Mouse (Mus musculus) activated CD4-positive, CD25-positive, alpha-beta regulatory T cell, adult 4 months (primary cell): ENCODE results near the gene Mprip. TPM values are rescaled to one million over a fixed set of nuclear protein-coding genes. Genes with fewer than 3 reads are reported as not detected.
"Not testable (repeated sequence)": the region's sequence is repeated elsewhere in the genome, so short reads cannot be mapped to it uniquely, and the experiment has no call there.

Source experiments
- ATAC-seq: one replicate; pipeline ENCODE4 v1.8.0; 2017
- polyA plus RNA-seq, 2 experiments: library from polyadenylated mRNA; unstranded; fragments of 100-300 nt; shearing (Covaris generic); gene quantifications; one replicate each; pipeline ENCODE4 v1.2.1; 2017

Gene Mprip
- polyA plus RNA-seq, 2 experiments from 2014 or later, result 18.3 to 22.0 TPM

DNA sequence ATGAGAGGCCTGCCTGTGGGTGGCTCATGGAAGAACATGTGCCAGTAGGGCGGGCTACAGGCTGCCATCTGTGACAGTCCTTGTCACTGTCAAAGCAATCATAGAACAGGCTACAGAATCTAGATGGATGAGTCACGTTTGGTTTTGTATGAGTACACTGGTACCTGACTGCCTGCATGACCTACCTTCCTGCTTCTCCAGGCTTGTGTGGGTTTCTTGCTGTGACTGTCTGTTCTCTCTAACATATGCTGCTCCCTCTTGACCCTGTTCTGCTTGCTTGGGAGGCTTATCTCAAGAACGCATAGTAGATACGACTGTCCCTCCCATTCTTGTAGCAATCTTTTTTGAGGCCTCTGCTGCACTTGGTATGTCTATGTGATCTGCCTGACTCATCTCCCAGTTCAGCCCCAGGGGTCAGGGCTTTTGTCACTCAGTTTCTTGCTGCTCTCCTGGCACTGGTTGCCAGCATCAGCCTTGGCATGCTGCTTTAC, 56.7 kb downstream of the Mprip start:
- no peak for ATAC-seq

DNA sequence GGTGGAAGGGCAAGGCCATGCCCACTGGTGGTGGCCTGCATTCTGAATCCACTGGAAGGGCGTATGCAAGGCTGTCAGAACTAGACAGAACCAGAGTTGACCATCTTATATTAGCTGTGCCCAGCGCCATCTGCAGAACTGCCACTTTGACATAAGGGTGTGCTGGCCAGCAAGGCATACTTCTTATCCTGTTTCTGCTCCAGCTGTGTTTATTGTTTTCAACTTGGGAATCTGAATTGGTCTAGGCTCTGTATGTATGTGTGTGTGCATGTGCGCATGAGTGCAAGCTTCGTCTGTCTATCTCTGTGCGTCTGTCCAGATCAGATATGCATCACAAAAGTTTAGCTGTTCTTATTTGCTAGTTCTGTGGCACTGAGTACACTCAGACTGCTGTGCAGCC, 58.1 kb downstream of the Mprip start:
- ATAC-seq, result no peak

DNA sequence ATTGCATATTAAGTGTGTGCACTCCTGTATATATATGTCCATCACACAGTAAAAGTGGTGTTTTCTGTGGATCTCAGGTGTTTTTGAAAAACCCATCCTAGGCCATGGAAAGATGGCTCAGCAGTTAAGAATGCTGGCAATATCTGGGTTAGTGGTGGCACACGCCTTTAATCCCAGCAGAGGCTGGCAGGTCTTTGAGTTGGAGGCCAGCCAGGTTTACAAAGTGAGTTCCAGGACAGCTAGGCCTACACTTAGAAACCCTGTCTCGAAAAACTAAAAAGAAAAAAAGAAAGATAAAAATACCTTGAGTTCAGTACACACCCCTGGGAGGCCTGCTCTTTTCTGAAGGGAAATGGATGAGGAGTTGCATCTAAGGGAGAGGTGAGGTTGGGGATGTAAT, 60.3 kb downstream of the Mprip start:
- no peak for ATAC-seq

DNA sequence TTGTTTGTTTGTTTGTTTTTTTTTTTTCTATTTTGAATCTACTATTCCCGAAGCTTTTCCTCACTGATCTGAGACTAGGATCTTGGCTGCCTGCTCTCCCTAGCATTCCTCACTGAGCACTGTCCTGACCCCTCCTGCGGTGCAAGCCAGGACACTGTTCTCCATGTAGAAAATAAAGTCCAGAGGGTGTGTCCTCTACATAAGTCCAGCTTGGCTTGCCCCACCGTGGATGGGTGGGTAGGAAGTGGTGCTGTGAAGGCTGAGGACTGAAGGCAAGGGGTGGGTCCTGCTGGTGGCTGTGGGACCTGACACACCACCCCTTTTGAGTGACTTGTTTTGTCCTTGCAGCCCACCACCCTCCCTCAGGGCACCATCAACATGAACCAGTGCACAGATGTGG, 66.1 kb downstream of the Mprip start:
- ATAC-seq, result no peak

DNA sequence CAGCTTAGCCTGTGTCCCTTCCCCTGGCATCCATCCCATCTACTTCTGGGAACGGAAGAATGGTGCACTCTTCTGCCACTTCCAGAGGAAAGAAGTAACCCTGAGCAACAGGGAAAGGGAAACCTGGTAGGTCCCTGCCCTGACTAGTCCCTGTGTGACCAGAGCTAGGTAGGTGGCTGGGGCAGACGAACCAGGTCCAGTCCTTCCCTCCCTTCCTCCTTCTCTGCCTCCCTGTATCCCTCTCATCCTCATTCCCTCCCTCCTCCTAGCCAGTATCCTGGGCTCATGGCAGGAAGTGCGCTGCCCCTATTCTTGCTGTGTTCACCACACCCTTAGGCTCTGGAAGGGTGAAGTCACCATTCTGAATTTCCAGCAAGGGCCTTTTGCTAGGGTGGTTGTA, 70.7 kb downstream of the Mprip start:
- ATAC-seq, result no peak

DNA sequence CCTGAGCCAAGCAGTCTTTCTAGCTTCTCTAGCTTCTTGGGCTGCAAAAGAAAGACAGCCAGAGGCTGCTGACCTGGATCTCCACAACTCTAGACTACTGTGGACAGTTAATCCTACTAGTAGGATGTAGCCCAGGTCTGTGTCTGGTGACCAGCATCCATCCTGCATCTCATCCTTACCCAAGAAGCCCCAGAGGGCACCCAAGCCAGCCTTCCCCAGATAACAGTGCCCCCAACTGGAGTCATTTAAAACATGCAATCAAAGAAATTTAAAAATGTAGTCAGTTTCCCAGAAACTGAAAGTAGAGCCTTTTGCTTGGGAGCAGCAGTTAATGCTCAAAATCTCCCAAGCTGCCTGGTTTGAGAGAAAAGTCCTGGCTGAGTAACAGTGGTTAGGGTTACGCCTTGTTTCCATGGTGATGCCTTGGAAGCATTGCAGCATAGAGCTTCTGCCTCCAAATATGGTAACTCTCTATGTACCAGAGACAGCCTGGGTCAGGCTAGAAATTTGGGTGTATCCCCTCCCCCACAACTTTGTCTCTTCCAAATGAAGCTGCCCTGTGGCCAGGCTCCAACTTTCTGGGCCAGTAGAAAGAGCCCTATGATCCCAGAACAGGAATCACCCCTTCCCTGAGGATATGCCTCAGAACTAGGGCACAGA, 71.4 kb downstream of the Mprip start:
- no peak for ATAC-seq

DNA sequence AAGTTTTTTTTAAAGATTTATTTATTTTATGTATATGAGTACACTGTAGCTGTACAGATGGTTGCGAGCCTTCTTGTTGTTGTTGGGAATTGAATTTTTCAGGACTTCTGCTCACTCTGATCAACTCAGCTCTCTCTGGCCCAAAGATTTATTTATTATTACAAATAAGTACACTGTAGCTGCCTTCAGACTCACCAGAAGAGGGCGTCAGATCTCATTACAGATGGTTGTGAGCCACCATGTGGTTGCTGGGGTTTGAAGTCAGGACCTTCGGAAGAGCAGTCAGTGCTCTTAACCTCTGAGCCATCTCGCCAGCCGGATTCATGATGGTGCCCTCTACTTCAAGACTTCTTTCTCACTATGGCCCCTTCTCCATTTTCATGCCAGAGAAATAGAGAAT, 72.5 kb downstream of the Mprip start:
- not testable (repeated sequence) for ATAC-seq

DNA sequence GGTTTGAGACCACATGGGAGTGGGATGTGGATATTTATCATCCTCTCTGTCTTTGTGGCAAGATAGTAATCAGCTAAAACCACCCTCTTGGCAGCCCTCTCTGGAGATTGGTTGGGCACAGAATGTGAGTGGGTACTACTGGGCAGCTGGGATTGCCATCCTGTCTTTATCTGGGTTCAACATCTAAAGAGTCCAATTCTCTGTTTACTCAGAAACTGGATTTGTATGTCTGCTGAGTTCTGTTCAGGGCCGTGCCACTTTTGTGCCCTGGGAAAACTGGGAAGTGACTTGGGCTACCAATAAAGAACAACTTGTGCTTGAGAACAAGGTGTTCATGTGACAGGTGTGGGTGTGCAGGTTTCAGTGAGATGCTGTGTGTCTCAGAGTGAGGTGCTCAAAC, 73.2 kb downstream of the Mprip start:
- ATAC-seq, result no peak

DNA sequence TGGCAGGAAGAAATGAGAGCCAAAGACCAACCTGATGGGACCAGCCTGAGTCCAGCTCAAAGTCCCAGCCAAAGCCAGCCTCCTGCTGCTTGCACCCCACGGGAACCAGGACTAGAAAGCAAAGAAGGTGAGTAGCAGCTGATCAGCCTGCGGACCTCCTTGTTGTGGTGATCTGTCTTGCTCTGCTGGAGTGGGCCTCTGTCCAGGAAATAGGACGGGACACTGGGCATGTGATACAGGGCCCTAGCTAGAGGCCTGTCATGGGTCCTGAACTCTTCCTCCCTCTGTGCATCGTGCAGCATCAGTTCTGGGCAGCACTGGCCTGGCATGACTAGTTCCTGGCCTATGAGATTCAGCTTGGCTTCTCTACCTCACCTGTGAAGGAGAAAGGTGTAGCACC, 74.8 kb downstream of the Mprip start:
- ATAC-seq, result not testable (repeated sequence)

DNA sequence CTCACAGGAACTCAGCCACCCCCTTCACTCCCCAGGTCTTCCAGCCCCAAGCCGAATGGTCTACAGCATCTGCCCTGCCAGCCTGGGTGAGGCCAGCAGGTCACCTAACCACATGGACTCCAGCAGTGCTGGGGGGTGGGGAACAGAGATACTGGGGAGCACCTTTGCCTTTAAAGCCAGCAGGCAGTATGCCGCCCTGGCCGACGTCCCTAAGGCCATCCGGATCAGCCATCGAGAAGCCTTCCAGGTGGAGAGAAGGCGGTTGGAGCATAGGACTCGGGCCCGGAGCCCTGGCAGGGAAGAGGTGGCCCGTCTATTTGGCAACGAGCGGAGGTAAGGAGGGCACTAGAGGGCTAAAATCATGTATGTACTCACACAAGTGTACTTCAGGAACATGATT, 76.1 kb downstream of the Mprip start:
- no peak for ATAC-seq

DNA sequence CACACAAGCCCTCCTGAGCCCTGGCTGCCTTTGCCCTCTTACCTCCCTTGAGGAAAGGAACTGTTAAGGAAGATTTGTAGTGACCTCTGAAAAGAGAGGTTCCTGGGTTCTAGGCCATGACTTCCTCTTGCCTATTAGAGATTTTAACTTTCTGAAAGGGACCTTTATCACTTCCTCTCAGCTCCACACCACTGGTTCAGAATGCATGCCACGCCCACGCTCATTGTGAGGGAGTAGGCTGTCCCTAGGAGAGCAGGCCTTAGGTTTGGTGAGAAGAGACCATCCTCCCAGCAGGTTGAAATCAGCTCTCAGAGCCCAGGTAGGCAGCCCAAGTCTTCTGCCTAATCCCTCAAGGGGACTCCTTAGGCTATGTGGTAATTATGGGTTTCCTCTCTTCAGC, 78.9 kb downstream of the Mprip start:
- no peak for ATAC-seq

DNA sequence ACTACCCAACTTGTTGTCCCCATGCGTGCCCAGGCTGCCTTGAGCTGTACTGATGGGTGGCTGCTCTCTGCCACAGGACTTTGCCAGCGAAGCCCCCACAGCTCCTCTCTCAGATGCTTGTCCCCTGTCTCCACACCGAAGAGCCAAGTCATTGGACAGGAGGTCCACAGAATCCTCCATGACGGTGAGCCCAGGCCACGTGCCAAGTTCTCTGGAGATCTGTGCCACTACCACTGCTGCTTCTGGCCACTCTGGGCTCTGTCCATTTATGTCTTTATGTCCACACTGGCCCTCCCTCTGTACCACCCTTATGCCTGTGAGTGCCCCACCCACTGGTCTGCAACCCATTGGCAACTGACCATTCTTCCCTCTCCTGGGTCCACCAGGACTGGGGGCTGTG, 80.8 kb downstream of the Mprip start:
- ATAC-seq, result no peak

DNA sequence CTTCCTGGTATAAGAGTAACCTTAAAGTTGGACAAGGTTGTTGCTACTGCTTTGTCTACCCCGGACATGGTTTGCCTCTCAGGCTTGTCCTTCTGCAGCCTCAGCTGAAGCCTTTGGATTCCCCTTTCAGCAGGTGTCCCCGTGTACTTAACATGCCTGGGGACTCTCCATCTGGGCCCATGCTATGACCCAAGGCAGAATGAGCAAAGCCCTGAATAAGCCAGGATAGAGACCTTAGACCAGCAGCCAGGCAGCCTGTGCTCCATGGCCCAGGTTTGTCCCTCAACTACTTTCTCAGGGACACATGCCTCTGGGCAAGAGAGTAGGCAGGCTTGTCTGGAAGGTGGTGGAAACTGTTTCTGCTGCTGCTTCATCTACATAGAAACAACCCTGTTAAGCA, 82.2 kb downstream of the Mprip start:
- no peak for ATAC-seq

DNA sequence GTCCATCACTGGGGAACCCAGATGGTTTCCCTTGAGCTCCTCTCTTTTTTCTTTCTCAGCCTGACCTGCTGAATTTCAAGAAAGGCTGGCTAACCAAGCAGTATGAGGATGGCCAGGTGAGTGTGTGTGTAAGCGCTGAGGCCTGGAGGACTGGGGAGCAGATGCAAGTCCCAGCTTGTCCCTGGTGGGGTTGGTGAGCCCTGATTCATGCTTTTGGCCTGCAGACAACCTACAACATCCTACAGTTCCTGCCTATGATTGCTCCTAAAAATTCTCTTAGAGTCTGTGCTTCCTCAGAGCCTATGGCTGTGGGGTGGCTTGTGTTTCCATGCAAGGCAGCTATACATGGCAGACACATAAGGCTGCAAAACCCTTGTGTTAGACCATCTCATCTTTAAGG, 82.6 kb downstream of the Mprip start:
- no peak for ATAC-seq

DNA sequence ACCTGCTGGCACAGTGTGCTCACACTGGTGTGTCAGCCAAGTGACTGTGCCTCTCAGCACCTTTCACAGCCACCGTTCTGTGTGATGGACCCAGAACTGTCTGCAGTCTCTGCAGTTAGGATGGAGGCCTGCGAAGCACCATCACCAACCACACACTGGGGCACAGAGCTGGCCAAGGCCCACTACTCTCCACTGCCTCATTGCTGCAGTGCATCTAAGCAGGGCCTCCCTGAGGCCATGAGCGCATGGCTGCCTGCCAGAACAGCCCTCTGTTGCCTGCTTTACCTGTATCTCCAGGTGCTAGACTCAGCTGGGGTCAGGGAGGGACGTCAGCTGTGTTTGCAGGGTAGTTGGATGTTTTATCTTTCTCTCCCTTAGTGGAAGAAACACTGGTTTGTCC, 83.3 kb downstream of the Mprip start:
- ATAC-seq, result no peak

DNA sequence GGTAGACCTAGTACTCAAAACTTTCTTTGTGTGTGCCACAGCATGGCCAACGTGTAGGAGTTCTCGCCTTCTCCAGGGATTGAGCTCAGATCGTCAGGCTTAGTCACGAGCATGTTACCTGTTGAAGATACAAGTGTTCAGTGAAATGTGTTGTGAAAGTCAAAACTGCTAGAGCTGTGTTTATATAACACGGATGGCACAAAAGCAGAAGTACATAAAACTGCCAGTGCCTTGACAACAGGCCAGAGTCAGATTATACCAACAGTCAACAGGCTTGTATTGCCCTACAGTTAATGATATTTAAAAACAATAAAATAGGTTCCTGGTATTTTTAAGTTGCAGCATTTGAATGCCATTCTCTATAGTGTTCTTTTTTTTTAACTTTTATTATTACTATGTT, 84.7 kb downstream of the Mprip start:
- ATAC-seq, result no peak

DNA sequence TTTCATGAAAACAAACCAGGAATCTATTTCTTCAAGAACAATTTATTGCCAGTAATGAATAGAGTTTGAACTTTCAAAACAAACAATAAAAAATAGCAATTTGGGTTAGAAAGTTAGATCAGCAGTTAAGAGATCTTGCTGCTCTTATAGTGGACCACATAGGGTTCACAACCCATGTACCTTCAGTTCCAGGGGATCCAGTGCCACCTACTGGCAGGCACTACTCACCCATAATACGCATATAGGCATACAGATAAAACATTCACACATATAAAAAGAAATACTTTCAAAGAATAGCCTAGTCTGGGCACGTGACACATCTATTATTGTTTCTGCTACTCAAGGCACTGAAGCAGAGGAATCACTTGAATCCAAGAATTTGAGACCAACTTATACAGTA, 85.5 kb downstream of the Mprip start:
- no peak for ATAC-seq

DNA sequence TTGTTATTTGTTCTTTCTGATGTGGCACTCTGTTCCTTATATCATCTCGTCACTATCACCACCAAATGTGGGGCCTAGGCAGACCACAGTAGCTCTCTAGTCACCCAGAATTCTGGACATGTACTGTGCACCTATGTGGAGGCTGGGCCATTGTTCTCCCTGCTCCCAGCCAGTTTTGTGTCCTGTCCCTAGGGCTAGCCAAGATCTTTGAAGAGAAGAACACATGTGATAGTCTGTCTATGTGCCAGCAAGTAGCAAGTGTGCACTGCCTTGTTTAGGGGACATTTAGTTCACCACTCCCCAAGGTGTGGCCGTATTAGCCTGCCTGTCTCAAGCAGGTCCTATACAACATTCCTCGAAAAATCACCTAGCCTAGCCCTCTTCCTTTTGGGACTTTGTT, 87.9 kb downstream of the Mprip start:
- no peak for ATAC-seq

DNA sequence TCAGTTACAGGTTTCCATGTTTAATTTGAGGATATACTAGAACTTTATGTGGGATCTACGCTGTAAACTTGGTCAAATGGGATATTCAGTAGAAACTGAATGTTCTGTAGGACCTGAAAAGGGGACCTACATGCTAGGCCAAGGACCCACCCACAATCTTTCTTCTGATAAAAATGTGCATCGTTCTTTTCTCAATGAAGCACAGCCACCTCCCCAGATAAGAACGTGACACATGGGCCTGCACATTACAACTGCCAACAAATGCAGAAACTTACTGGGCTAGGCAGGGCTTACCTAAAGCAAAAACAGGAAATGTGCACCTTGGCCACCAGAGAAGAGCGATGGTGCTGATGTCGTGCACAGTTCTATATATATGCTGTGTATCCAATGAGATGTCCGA, 93.4 kb downstream of the Mprip start:
- ATAC-seq, result no peak

DNA sequence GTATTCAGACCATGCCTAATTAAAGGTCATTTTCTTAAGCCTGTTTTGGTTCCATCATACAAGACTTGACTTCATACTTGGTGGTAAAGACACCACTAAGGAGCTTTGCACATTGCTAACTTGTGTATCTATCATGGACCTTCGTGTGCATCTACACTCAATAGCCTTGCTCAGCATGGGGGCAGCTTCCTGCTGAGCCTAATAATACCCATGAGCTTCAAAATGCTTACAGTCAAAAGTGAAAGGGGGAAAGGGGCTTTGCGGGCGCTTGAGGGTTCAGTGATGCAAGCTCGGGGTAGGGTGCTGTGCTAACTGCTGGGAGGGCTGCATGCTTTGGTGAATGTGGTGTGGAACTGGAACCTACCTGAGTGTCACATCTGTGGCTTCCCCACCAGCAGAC, 95.2 kb downstream of the Mprip start:
- ATAC-seq, result no peak

DNA sequence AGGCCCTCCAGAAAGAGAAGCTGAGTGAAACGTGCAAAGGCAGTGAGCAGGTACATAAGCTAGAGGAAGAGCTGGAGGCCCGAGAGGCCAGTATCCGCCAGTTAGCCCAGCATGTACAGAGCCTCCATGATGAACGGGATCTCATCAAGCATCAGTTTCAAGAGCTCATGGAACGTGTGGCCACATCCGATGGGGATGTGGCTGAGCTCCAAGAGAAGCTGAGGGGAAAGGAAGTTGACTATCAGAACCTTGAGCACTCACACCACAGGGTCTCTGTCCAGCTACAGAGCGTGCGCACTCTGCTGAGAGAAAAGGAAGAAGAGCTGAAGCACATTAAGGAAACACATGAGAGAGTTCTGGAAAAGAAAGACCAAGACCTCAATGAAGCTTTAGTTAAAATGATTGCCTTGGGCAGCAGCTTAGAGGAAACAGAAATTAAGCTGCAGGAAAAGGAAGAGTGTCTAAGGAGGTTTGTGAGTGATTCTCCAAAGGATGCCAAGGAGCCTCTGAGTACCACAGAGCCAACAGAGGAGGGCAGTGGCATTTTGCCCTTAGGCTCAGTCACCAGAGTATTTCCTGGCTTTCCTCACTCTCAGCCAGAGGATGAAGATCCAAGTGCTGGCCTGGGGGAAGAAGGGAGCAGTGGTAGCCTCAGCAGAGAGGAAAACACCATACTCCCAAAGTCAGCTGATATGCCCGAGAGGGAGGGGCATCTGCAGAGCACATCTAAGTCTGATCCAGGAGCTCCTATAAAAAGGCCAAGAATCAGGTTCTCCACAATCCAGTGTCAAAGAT, 97.3 kb downstream of the Mprip start:
- ATAC-seq, result no peak

DNA sequence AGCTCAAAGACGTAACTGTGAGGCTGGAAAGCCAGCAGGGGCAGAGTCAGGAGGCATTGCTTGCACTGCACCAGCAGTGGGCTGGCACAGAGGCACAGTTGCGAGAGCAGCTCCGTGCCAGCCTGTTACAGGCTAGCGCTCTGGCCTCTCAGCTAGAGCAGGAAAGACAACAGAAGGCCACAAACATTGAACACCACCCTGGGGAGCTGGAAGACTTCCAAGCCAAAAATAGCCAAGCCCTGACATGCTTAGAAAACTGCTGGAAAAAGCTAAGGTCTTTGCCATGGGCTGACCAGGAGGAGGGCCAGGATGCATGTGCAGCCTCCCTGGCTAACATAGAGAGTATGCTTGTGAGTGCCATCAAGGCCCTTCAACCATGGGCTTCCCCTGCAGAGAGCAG, 98.1 kb downstream of the Mprip start:
- no peak for ATAC-seq

DNA sequence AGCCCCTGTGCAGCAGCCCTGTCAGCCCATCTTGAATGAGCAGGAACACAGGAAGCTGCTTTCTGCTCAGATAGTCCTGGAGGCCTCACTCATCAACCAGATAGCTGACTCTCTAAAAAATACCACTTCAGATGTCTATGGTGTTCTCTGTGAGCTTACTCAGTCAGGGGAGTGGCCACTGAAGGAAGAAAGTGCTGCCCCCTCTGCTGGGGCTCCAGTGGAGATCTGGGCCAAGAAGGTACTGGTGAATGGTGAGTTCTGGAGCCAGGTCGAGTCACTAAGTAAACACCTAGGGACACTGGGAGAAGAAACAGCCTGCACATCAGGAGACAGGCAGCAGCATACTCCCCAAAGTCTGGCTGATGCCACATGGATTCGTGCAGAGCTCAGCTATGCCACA, 98.5 kb downstream of the Mprip start:
- no peak for ATAC-seq

DNA sequence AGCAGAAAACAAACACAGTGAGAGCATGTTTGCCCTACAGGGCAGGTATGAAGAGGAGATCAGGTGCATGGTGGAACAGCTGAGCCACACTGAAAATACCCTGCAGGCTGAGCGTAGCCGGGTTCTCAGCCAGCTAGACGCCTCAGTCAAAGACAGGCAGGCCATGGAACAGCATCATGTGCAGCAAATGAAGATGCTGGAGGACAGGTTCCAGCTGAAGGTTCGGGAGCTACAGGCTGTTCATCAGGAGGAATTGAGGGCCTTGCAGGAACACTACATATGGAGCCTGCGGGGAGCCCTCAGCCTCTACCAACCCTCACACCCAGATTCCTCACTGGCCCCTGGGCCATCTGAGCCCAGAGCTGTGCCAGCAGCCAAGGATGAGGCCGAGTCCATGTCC, 99.7 kb downstream of the Mprip start:
- no peak for ATAC-seq

DNA sequence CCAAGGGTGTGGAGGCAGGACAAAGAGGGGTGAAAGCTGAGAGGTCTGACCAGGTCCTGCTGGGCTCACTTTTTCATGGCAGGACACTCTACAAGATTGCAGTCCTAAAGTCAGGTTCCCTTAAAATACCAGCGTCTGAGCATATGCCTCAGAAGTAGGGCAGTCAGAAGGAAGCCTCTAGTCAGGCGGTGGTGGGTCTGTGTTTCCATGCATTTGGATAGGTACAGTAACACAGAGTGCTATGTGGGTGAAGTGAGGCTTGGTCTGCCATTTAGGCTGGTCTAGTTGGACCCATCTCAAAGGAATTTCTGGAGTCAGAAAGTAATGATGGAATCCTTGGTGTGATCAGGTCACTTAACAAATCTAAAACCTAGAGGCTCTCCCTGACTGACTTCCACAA, 108.2 kb downstream of the Mprip start:
- ATAC-seq, result no peak
